Mouse (Mus musculus) testis, adult 2 months (tissue): Measurements from ENCODE around the gene H3f3b.

Source experiments
- CTCF ChIP-seq: fragments of 200-500 bp; IDR thresholded peaks from 2 replicates; pipeline ENCODE4 v1.5.1; 2012; ENCODE audit warnings: low read depth, mild to moderate bottlenecking, inconsistent platforms, low read length, moderate library complexity; ENCODE audit not compliant: control insufficient read depth, insufficient read depth, insufficient replicate concordance
- POLR2A ChIP-seq: fragments of 200-500 bp; IDR thresholded peaks from 2 replicates; pipeline ENCODE4 v1.6.1; 2012; ENCODE audit warnings: low read depth, mild to moderate bottlenecking, inconsistent platforms, low read length, moderate library complexity; ENCODE audit not compliant: control insufficient read depth

GRCm38 (mm10) chr11:115999027-115999426, 28.7 kb downstream of the H3f3b start:
- no peak for TF ChIP-seq CTCF
- TF ChIP-seq POLR2A, result no peak
